Mouse (Mus musculus): Measurements from ENCODE around the gene Dus2.

The Dus2 gene

DNA sequence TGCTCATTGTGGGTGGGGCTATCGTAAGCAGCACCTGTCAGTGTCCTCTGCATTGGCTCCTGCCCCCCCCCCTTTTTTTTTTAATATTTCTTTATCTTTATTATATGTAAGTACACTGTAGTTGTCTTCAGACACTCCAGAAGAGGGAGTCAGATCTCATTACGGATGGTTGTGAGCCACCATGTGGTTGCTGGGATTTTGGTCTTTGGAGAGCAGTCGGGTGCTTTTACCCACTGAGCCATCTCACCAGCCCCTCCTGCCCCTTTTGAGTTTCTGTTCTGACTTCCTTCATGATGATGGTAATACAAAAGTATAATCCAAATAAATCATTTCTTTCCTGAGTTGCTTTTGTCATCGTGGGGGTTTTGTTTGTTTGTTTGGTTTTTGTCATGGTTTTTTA lies 111.2 kb downstream of the Dus2 start:
- DNase-seq, result no peak
